Mouse (Mus musculus): ENCODE results near the gene Usp48. TPM values are rescaled to one million over a fixed set of nuclear protein-coding genes. Genes with fewer than 3 reads are reported as not detected.

Gene Usp48
- polyA plus RNA-seq, 1 experiment from 2014 or later, result 39.5 TPM

DNA sequence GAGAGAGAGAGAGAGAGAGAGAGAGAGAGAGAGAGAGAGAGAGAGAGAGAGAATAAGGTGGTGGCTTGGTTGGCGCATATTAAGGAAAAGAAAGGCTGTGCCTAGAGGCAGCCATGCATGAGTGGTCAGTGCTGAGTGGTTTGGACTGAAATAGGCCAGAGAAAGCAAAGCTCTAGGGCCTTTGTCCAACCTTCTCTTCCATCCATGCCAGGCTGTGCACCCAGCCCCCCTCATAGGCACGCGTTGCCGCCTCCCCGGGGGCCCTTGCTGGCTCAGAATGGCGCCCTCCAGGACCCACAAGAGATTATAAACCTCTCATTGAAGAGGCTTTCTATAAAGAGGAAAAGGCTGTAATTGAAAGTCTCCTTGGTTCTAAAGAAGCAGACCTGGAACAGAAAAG, 68.0 kb downstream of the Usp48 start:
- H3K27ac ChIP-seq (replicated peaks in 1 of 2; ENCODE audit: control insufficient read depth in 1 of 2, insufficient read depth in 1 of 2, low read depth in 2 of 2, low read length in 2 of 2), result no peak overlapping the region
- WGBS, result 84% methylated on average over 6 of the region's 6 CpGs
- H3K4me3 ChIP-seq (ENCODE audit: control insufficient read depth in 1 of 2, insufficient read depth in 1 of 2, low read depth in 1 of 2, low read length in 2 of 2), result no peak overlapping the region
- no peak overlapping the region for H3K4me2 ChIP-seq (ENCODE audit: low read length)
- peaks cover 17% of the 10 kb centered on the region for H3K36me3 ChIP-seq (ENCODE audit: control insufficient read depth, insufficient read depth, low read length)
- peaks cover 7 to 15% of the 10 kb centered on the region in 2 experiments for H3K4me1 ChIP-seq (ENCODE audit: control insufficient read depth in 2 of 2, insufficient read depth in 2 of 2, low read length in 2 of 2)
- H3K27me3 ChIP-seq (ENCODE audit: control insufficient read depth, insufficient read depth, low read length), result peaks cover 34% of the 10 kb centered on the region
- no peak overlapping the region for H3K9ac ChIP-seq (ENCODE audit: low read length)
- no peak for ATAC-seq (ENCODE audit: insufficient number of reproducible peaks, insufficient read depth, low FRiP score, low read depth)
- no peaks in the 10 kb centered on the region for H3K9me3 ChIP-seq (ENCODE audit: control insufficient read depth, low read length)

DNA sequence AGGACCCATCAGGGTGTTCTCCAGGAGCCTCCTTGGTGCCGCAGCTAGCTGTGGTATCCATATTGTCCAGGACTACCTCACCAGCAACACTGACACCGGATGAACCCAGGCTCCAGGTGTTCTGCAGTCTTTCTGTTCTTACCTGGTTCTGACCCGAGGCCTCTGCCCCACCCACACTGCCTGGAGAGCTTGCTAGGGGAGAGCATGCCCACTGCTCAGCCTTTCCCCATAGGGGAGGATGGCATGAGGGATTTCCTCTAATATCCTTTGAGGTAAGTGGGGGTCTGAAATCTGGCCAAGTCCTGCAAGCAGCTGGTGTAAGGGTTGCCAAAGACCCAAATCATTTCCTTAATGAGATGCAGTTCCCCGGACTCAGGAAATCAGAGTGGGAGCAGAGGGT, 69.9 kb downstream of the Usp48 start:
- no peak for ATAC-seq (ENCODE audit: insufficient number of reproducible peaks, insufficient read depth, low FRiP score, low read depth)
- H3K9ac ChIP-seq (ENCODE audit: low read length), result no peak overlapping the region
- peaks cover 43% of the 10 kb centered on the region for H3K27me3 ChIP-seq (ENCODE audit: control insufficient read depth, insufficient read depth, low read length)
- H3K4me3 ChIP-seq (ENCODE audit: control insufficient read depth in 1 of 2, insufficient read depth in 1 of 2, low read depth in 1 of 2, low read length in 2 of 2), result no peak overlapping the region
- no peak overlapping the region for H3K4me2 ChIP-seq (ENCODE audit: low read length)
- H3K4me1 ChIP-seq (ENCODE audit: control insufficient read depth in 2 of 2, insufficient read depth in 2 of 2, low read length in 2 of 2), result peaks cover 7 to 23% of the 10 kb centered on the region in 2 experiments
- 80% methylated on average over 4 of the region's 4 CpGs for WGBS
- no peaks in the 10 kb centered on the region for H3K36me3 ChIP-seq (ENCODE audit: control insufficient read depth, insufficient read depth, low read length)
- H3K27ac ChIP-seq (replicated peaks in 1 of 2; ENCODE audit: control insufficient read depth in 1 of 2, insufficient read depth in 1 of 2, low read depth in 2 of 2, low read length in 2 of 2), result no peak overlapping the region
- no peaks in the 10 kb centered on the region for H3K9me3 ChIP-seq (ENCODE audit: control insufficient read depth, low read length)

DNA sequence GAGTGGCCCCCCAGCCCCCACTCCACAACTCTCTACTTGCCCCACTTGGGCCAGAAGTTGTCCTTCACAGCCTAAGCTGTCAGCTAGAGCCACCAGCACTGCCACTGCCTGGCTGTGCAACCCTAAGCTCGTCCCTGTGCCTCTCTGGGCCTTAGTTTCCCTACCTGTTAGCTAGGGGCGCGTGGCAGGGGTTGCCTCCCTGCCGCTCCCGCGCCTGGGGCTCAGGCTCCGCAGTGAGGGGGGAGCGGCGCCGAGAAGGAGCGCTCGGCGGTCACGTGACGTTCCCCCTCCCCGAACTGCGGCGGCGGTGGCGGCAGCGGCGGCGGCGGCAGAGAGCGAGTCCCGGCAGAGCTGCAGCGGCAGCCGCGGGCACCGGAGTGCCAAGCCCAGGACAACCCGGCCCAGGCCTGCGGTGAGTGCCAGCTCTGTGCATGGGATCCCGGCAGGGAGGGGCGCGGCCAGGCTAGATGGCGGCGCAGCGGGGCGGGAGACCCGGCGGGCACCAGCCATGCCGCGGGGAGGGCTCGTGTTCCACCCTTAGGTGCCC, 71.0 kb downstream of the Usp48 start, which contains the start of gene Rap1gap:
TSS of gene Rap1gap (plus strand) at position 294 of the 547 bp plus-strand sequence.
- H3K9me3 ChIP-seq (ENCODE audit: control insufficient read depth, low read length), result no peaks in the 10 kb centered on the region
- H3K4me1 ChIP-seq (ENCODE audit: control insufficient read depth in 2 of 2, insufficient read depth in 2 of 2, low read length in 2 of 2), result peaks cover 7 to 23% of the 10 kb centered on the region in 2 experiments
- peaks cover 43% of the 10 kb centered on the region for H3K27me3 ChIP-seq (ENCODE audit: control insufficient read depth, insufficient read depth, low read length)
- H3K9ac ChIP-seq (ENCODE audit: low read length), result peak within 1 kb of the TSS; percentile 68
- WGBS, result under 1% methylated on average over 40 of the region's 44 CpGs
- no peaks in the 10 kb centered on the region for H3K36me3 ChIP-seq (ENCODE audit: control insufficient read depth, insufficient read depth, low read length)
- no peak within 1 kb of the TSS for H3K27ac ChIP-seq (replicated peaks in 1 of 2; ENCODE audit: control insufficient read depth in 1 of 2, insufficient read depth in 1 of 2, low read depth in 2 of 2, low read length in 2 of 2)
- peak within 1 kb of the TSS; percentile 96 for H3K4me2 ChIP-seq (ENCODE audit: low read length)
- no peak for ATAC-seq (ENCODE audit: insufficient number of reproducible peaks, insufficient read depth, low FRiP score, low read depth)
- H3K4me3 ChIP-seq (ENCODE audit: control insufficient read depth in 1 of 2, insufficient read depth in 1 of 2, low read depth in 1 of 2, low read length in 2 of 2), result peak within 1 kb of the TSS; percentile 39 to 58

DNA sequence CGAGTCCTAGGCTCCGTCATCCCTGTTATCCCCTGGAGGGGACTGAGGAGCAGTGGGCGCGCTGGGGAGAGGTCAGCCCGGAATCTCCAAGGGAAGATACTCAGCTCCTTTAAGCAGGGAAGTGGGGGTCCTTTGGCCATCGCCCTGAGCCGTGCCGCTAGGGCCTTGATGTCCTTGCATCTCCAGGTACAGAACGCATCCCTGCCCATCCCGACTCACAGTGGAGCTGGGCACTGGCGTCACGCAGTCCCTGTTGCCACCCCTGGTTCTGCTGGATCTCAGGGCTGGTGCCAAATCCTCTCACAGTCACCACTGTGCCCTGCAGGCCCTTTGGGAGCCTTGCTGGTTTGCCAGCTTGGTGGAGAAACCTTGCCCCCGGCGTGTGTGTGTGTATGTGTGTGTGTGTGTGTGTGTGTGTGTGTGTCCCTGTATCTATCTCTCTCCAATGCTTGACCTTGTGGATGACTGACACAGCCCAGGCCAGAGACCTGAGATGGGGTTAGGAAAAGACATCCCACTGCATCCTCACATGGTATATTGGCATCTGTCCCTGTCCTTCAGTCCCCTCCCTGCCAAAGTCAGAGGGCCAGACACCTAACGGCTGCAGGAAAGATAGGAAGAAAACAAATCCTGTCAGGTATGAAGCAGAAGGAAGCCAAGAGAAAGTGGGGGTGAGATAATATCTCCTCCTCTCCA, 71.6 kb downstream of the Usp48 start:
- Histone ChIP-seq H3K4me2 (ENCODE audit: low read length) (peak overlapping the region; percentile 96), H3K27ac (replicated peaks in 1 of 2; ENCODE audit: control insufficient read depth in 1 of 2, insufficient read depth in 1 of 2, low read depth in 2 of 2, low read length in 2 of 2) (no peak overlapping the region), H3K9me3 (ENCODE audit: control insufficient read depth, low read length) (no peaks in the 10 kb centered on the region), H3K9ac (ENCODE audit: low read length) (peak overlapping the region; percentile 68), H3K4me3 (ENCODE audit: control insufficient read depth in 1 of 2, insufficient read depth in 1 of 2, low read depth in 1 of 2, low read length in 2 of 2) (peak overlapping the region; percentile 39 to 58), H3K4me1 (ENCODE audit: control insufficient read depth in 2 of 2, insufficient read depth in 2 of 2, low read length in 2 of 2) (peaks cover 7 to 23% of the 10 kb centered on the region in 2 experiments), H3K36me3 (ENCODE audit: control insufficient read depth, insufficient read depth, low read length) (no peaks in the 10 kb centered on the region), H3K27me3 (ENCODE audit: control insufficient read depth, insufficient read depth, low read length) (peaks cover 43% of the 10 kb centered on the region)
- no peak for ATAC-seq (ENCODE audit: insufficient number of reproducible peaks, insufficient read depth, low FRiP score, low read depth)
- WGBS, result 13% methylated on average over 15 of the region's 15 CpGs

DNA sequence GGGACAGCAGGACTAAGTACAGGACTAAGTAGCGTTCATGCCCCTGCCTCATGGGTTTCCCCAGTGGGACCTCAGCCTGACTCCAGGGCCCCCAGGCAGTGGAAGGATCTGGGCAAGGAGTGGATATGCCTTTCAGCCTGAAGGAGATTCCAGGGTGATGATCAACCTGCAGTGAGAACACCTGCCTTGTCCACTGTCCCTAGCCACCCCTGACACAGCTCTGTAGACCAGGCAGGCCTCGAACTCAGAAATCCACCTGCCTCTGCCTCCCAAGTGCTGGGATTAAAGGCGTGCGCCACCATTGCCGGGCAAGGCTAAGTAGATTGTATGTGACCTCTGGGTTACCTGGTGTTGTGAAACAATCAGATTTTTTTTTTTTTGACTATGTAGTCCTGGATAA, 72.2 kb downstream of the Usp48 start:
- WGBS, result 86% methylated on average over 5 of the region's 5 CpGs
- Histone ChIP-seq H3K27ac (replicated peaks in 1 of 2; ENCODE audit: control insufficient read depth in 1 of 2, insufficient read depth in 1 of 2, low read depth in 2 of 2, low read length in 2 of 2) (no peak overlapping the region), H3K4me2 (ENCODE audit: low read length) (no peak overlapping the region), H3K4me1 (ENCODE audit: control insufficient read depth in 2 of 2, insufficient read depth in 2 of 2, low read length in 2 of 2) (peaks cover 3 to 17% of the 10 kb centered on the region in 2 experiments; a peak in 2 of 4 replicates), H3K9ac (ENCODE audit: low read length) (no peak overlapping the region), H3K4me3 (ENCODE audit: control insufficient read depth in 1 of 2, insufficient read depth in 1 of 2, low read depth in 1 of 2, low read length in 2 of 2) (no peak overlapping the region), H3K9me3 (ENCODE audit: control insufficient read depth, low read length) (no peaks in the 10 kb centered on the region), H3K27me3 (ENCODE audit: control insufficient read depth, insufficient read depth, low read length) (peaks cover 43% of the 10 kb centered on the region), H3K36me3 (ENCODE audit: control insufficient read depth, insufficient read depth, low read length) (no peaks in the 10 kb centered on the region)
- no peak for ATAC-seq (ENCODE audit: insufficient number of reproducible peaks, insufficient read depth, low FRiP score, low read depth)

DNA sequence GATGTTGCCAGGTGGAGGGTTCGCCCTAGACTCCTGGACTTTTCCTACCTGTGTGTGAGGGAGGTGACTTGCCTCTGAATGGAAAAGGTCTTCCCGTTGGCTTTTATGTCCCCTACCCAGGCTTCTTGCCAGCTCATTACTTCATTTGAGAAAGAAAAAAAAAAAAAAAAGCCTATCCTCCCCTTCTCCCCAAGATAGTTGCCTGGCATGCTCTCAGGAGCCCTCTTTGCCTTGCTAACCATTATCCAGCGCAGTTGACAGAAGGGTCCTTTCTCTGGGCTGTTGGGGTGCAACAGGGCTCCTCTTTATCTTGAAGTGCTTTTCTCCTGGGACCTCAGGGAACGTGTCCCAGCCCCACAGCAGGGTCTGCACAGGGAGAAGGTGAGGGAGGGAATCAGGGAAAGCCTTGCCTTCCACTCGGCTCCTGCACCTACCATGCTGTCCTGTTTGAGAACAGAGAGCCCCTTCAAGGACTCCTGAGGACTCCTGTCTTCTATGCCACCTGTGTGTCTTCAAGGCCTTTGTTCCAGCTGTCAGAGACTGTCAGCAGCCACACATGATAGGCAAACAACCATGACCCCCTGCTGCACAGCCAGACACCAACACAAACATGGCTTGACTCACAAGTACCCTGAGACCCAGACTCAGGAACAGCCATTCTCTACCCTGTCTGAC, 72.9 kb downstream of the Usp48 start:
- no peak overlapping the region for H3K4me3 ChIP-seq (ENCODE audit: control insufficient read depth in 1 of 2, insufficient read depth in 1 of 2, low read depth in 1 of 2, low read length in 2 of 2)
- H3K4me1 ChIP-seq (ENCODE audit: control insufficient read depth in 2 of 2, insufficient read depth in 2 of 2, low read length in 2 of 2), result peaks cover 3 to 13% of the 10 kb centered on the region in 2 experiments; a peak in 2 of 4 replicates
- no peak overlapping the region for H3K27ac ChIP-seq (replicated peaks in 1 of 2; ENCODE audit: control insufficient read depth in 1 of 2, insufficient read depth in 1 of 2, low read depth in 2 of 2, low read length in 2 of 2)
- H3K9me3 ChIP-seq (ENCODE audit: control insufficient read depth, low read length), result no peaks in the 10 kb centered on the region
- peaks cover 43% of the 10 kb centered on the region for H3K27me3 ChIP-seq (ENCODE audit: control insufficient read depth, insufficient read depth, low read length)
- no peak overlapping the region for H3K9ac ChIP-seq (ENCODE audit: low read length)
- no peaks in the 10 kb centered on the region for H3K36me3 ChIP-seq (ENCODE audit: control insufficient read depth, insufficient read depth, low read length)
- WGBS, result 60% methylated on average over 5 of the region's 5 CpGs
- ATAC-seq (ENCODE audit: insufficient number of reproducible peaks, insufficient read depth, low FRiP score, low read depth), result no peak
- H3K4me2 ChIP-seq (ENCODE audit: low read length), result no peak overlapping the region

DNA sequence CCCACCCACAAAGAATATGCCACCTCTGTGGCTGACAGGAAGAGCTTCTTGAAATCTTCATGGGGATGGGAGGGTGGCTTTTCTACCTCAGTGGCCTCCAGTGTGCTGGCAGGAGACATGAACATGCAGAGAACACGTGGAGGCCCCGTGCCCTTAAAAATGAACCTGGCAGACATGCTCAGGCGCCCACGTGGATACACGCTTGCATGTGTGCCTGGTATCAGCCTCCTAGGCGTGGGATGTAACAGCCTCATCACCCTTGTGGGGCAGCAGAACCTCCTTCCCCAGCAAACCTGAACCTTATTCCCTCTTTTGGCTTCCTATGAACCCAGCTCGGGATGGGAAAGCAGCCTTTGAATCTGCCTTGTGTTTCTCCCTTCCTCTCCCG, 73.4 kb downstream of the Usp48 start:
- H3K4me1 ChIP-seq (ENCODE audit: control insufficient read depth in 2 of 2, insufficient read depth in 2 of 2, low read length in 2 of 2), result peaks cover 3 to 13% of the 10 kb centered on the region in 2 experiments; a peak in 2 of 4 replicates
- H3K36me3 ChIP-seq (ENCODE audit: control insufficient read depth, insufficient read depth, low read length), result no peaks in the 10 kb centered on the region
- ATAC-seq (ENCODE audit: insufficient number of reproducible peaks, insufficient read depth, low FRiP score, low read depth), result no peak
- no peak overlapping the region for H3K27ac ChIP-seq (replicated peaks in 1 of 2; ENCODE audit: control insufficient read depth in 1 of 2, insufficient read depth in 1 of 2, low read depth in 2 of 2, low read length in 2 of 2)
- peaks cover 43% of the 10 kb centered on the region for H3K27me3 ChIP-seq (ENCODE audit: control insufficient read depth, insufficient read depth, low read length)
- H3K9me3 ChIP-seq (ENCODE audit: control insufficient read depth, low read length), result no peaks in the 10 kb centered on the region
- H3K4me3 ChIP-seq (ENCODE audit: control insufficient read depth in 1 of 2, insufficient read depth in 1 of 2, low read depth in 1 of 2, low read length in 2 of 2), result no peak overlapping the region
- H3K4me2 ChIP-seq (ENCODE audit: low read length), result no peak overlapping the region
- WGBS, result 73% methylated on average over 8 of the region's 8 CpGs
- no peak overlapping the region for H3K9ac ChIP-seq (ENCODE audit: low read length)
